Mouse (Mus musculus) cortical plate, adult 2 months (tissue): Measurements from ENCODE around the gene Nfyc.

Experiments
- CTCF ChIP-seq: fragments of 200-500 bp; IDR thresholded peaks from 2 replicates; pipeline ENCODE4 v1.5.1; 2011; ENCODE audit warnings: mild to moderate bottlenecking, control low read depth, low read length; ENCODE audit not compliant: insufficient read depth; ENCODE audit errors: extremely low read depth
- POLR2A ChIP-seq: fragments of 200-500 bp; IDR thresholded peaks from 2 replicates; pipeline ENCODE4 v1.6.1; 2011; ENCODE audit warnings: mild to moderate bottlenecking, low read length, control low read depth; ENCODE audit not compliant: insufficient read depth; ENCODE audit errors: extremely low read depth

DNA sequence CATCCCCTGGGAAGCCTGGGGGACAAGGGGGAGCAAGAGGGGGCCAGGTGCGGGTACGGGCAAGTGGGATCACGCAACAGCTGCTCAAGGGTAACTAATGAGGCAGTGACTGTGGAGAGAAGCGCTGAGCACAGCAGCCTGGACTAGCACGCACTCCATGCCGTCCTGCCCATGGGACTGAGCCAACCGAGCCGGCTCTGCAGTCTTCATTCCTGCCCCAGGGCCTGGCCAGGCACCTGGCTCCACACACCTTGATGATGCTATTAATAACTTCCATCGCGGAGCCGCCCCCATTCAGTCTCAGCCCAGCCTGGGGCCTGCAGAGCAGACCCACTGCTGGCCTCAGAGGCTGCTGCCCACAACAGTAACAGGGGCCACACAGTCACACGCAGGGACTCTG, 119.1 kb downstream of the Nfyc start:
- no peak for TF ChIP-seq POLR2A
- TF ChIP-seq CTCF = no peak
